Mouse (Mus musculus): ENCODE results near the gene Snx30. TPM values are rescaled to one million over a fixed set of nuclear protein-coding genes. Genes with fewer than 3 reads are reported as not detected.
"Not testable (repeated sequence)": the region's sequence is repeated elsewhere in the genome, so short reads cannot be mapped to it uniquely, and the experiment has no call there.

Snx30 gene
- polyA plus RNA-seq, 1 experiment, result 14.6 TPM

GRCm38 (mm10) chr4:59789015-59789414 lies 16.6 kb upstream of the Snx30 start:
- H3K27ac ChIP-seq (ENCODE audit: insufficient read depth, low read length), result no peak overlapping the region
- no peak for TF ChIP-seq CTCF (IDR thresholded peaks at IDR 0.05; ENCODE audit: extremely low read depth, insufficient read depth, low read length)
- TF ChIP-seq POLR2A (IDR thresholded peaks at IDR 0.05; ENCODE audit: extremely low read depth, insufficient read depth, low read length), result no peak
- H3K4me3 ChIP-seq (ENCODE audit: insufficient read depth, low read length), result no peak overlapping the region
- H3K4me1 ChIP-seq (ENCODE audit: control insufficient read depth, insufficient read depth, low read length), result no peaks in the 10 kb centered on the region

- not testable (repeated sequence) for H3K4me1 ChIP-seq (ENCODE audit: control insufficient read depth, insufficient read depth, low read length); H3K27ac ChIP-seq (ENCODE audit: insufficient read depth, low read length); H3K4me3 ChIP-seq (ENCODE audit: insufficient read depth, low read length)
Observed at GRCm38 (mm10) chr4:59793626-59794025, 12.0 kb upstream of the Snx30 start.

- H3K4me1 ChIP-seq (ENCODE audit: control insufficient read depth, insufficient read depth, low read length), result no peaks in the 10 kb centered on the region
- H3K27ac ChIP-seq (ENCODE audit: insufficient read depth, low read length), result no peak overlapping the region
- H3K4me3 ChIP-seq (ENCODE audit: insufficient read depth, low read length), result no peak overlapping the region
- TF ChIP-seq POLR2A (IDR thresholded peaks at IDR 0.05; ENCODE audit: extremely low read depth, insufficient read depth, low read length), result no peak
- no peak for TF ChIP-seq CTCF (IDR thresholded peaks at IDR 0.05; ENCODE audit: extremely low read depth, insufficient read depth, low read length)
Observed at GRCm38 (mm10) chr4:59794116-59794515, 11.5 kb upstream of the Snx30 start.

GRCm38 (mm10) chr4:59795788-59796455 lies 9.7 kb upstream of the Snx30 start:
- no peak overlapping the region for H3K27ac ChIP-seq (ENCODE audit: insufficient read depth, low read length)
- H3K4me3 ChIP-seq (ENCODE audit: insufficient read depth, low read length), result no peak overlapping the region
- H3K4me1 ChIP-seq (ENCODE audit: control insufficient read depth, insufficient read depth, low read length), result no peaks in the 10 kb centered on the region
- TF ChIP-seq POLR2A (IDR thresholded peaks at IDR 0.05; ENCODE audit: extremely low read depth, insufficient read depth, low read length) (no peak), CTCF (IDR thresholded peaks at IDR 0.05; ENCODE audit: extremely low read depth, insufficient read depth, low read length) (no peak)

- TF ChIP-seq POLR2A (IDR thresholded peaks at IDR 0.05; ENCODE audit: extremely low read depth, insufficient read depth, low read length) (no peak), CTCF (IDR thresholded peaks at IDR 0.05; ENCODE audit: extremely low read depth, insufficient read depth, low read length) (no peak)
- H3K27ac ChIP-seq (ENCODE audit: insufficient read depth, low read length), result no peak overlapping the region
- no peaks in the 10 kb centered on the region for H3K4me1 ChIP-seq (ENCODE audit: control insufficient read depth, insufficient read depth, low read length)
- no peak overlapping the region for H3K4me3 ChIP-seq (ENCODE audit: insufficient read depth, low read length)
Observed at GRCm38 (mm10) chr4:59800181-59800580, 5.5 kb upstream of the Snx30 start.

- H3K27ac ChIP-seq (ENCODE audit: insufficient read depth, low read length), result peak within 1 kb of the TSS; percentile 91
- no peak within 1 kb of the TSS for H3K4me3 ChIP-seq (ENCODE audit: insufficient read depth, low read length)
- no peaks in the 10 kb centered on the region for H3K4me1 ChIP-seq (ENCODE audit: control insufficient read depth, insufficient read depth, low read length)
- no peak for TF ChIP-seq POLR2A (IDR thresholded peaks at IDR 0.05; ENCODE audit: extremely low read depth, insufficient read depth, low read length)
- TF ChIP-seq CTCF (IDR thresholded peaks at IDR 0.05; ENCODE audit: extremely low read depth, insufficient read depth, low read length), result no peak
Observed at GRCm38 (mm10) chr4:59801489-59801888, 4.2 kb upstream of the Snx30 start, which contains the start of gene Inip. TSS of gene Inip (minus strand) at chr4:59801589.

- Histone ChIP-seq H3K4me1 (ENCODE audit: control insufficient read depth, insufficient read depth, low read length) (no peaks in the 10 kb centered on the region), H3K27ac (ENCODE audit: insufficient read depth, low read length) (peak overlapping the region; percentile 91), H3K4me3 (ENCODE audit: insufficient read depth, low read length) (no peak overlapping the region)
- TF ChIP-seq CTCF (IDR thresholded peaks at IDR 0.05; ENCODE audit: extremely low read depth, insufficient read depth, low read length) (no peak), POLR2A (IDR thresholded peaks at IDR 0.05; ENCODE audit: extremely low read depth, insufficient read depth, low read length) (no peak)
Observed at GRCm38 (mm10) chr4:59802107-59802506, 3.5 kb upstream of the Snx30 start.

- H3K27ac ChIP-seq (ENCODE audit: insufficient read depth, low read length), result peak overlapping the region; percentile 88
- H3K4me3 ChIP-seq (ENCODE audit: insufficient read depth, low read length), result no peak overlapping the region
- TF ChIP-seq CTCF (IDR thresholded peaks at IDR 0.05; ENCODE audit: extremely low read depth, insufficient read depth, low read length), result no peak
Observed at GRCm38 (mm10) chr4:59802792-59803191, 2.8 kb upstream of the Snx30 start.

GRCm38 (mm10) chr4:59803358-59803757 lies 2.3 kb upstream of the Snx30 start:
- Histone ChIP-seq H3K4me3 (ENCODE audit: insufficient read depth, low read length) (no peak overlapping the region), H3K27ac (ENCODE audit: insufficient read depth, low read length) (no peak overlapping the region), H3K4me1 (ENCODE audit: control insufficient read depth, insufficient read depth, low read length) (peaks cover 2% of the 10 kb centered on the region; the same call in 1 of the 2 replicates)
- TF ChIP-seq POLR2A (IDR thresholded peaks at IDR 0.05; ENCODE audit: extremely low read depth, insufficient read depth, low read length), result no peak
- no peak for TF ChIP-seq CTCF (IDR thresholded peaks at IDR 0.05; ENCODE audit: extremely low read depth, insufficient read depth, low read length)

More at GRCm38 (mm10) chr4:59802792-59803191, 2.8 kb upstream of the Snx30 start:
- peaks cover under 1% of the 10 kb centered on the region; the same call in 1 of the 2 replicates for H3K4me1 ChIP-seq (ENCODE audit: control insufficient read depth, insufficient read depth, low read length)

- TF ChIP-seq POLR2A (IDR thresholded peaks at IDR 0.05; ENCODE audit: extremely low read depth, insufficient read depth, low read length), result no peak
- no peak for TF ChIP-seq CTCF (IDR thresholded peaks at IDR 0.05; ENCODE audit: extremely low read depth, insufficient read depth, low read length)
- Histone ChIP-seq H3K4me3 (ENCODE audit: insufficient read depth, low read length) (peak overlapping the region; percentile 96), H3K27ac (ENCODE audit: insufficient read depth, low read length) (peak overlapping the region; percentile 32), H3K4me1 (ENCODE audit: control insufficient read depth, insufficient read depth, low read length) (peaks cover 2% of the 10 kb centered on the region; the same call in 1 of the 2 replicates)
Observed at GRCm38 (mm10) chr4:59804754-59805153, 886 bp upstream of the Snx30 start.

Data from cortical plate, adult 2 months (tissue).